Mouse (Mus musculus): ENCODE results near the gene Nme7. TPM values are rescaled to one million over a fixed set of nuclear protein-coding genes. Genes with fewer than 3 reads are reported as not detected.
A peak's percentile ranks its signal among the peaks of the same experiment; 100 is the strongest.

Gene Nme7
- polyA plus RNA-seq, 1 experiment from 2014 or later: 51.2 TPM

GRCm38 (mm10) chr1:164392176-164392575 lies 88.3 kb downstream of the Nme7 start:
- Histone ChIP-seq H3K27ac (no peak overlapping the region), H3K4me1 (no peaks in the 10 kb centered on the region), H3K4me2 (no peak overlapping the region), H3K9me3 (replicated peaks) (no peaks in the 10 kb centered on the region), H3K9ac (no peak overlapping the region), H3K4me3 (replicated peaks) (no peak overlapping the region), H3K27me3 (no peaks in the 10 kb centered on the region), H3K36me3 (no peaks in the 10 kb centered on the region)
- ATAC-seq (replicated peaks; ENCODE audit: low FRiP score): no peak
- WGBS: 41% methylated on average over 3 of the region's 3 CpGs

- Histone ChIP-seq H3K4me2 (no peak overlapping the region), H3K4me1 (no peaks in the 10 kb centered on the region), H3K27ac (no peak overlapping the region), H3K9me3 (replicated peaks) (no peaks in the 10 kb centered on the region), H3K36me3 (no peaks in the 10 kb centered on the region), H3K4me3 (replicated peaks) (no peak overlapping the region), H3K9ac (no peak overlapping the region), H3K27me3 (no peaks in the 10 kb centered on the region)
- 91% methylated on average over 6 of the region's 6 CpGs for WGBS
- ATAC-seq (replicated peaks; ENCODE audit: low FRiP score): no peak
Measured at GRCm38 (mm10) chr1:164395131-164395780, 91.3 kb downstream of the Nme7 start.

- no peaks in the 10 kb centered on the region for H3K27me3 ChIP-seq
- WGBS: 47% methylated on average over 4 of the region's 4 CpGs
- H3K36me3 ChIP-seq: peaks cover 9% of the 10 kb centered on the region
- ATAC-seq (replicated peaks; ENCODE audit: low FRiP score): 0 out of 2 replicates have a peak, but pooled peaks have one; percentile 33
- no peak overlapping the region for H3K27ac ChIP-seq
- no peak overlapping the region for H3K4me2 ChIP-seq
- no peaks in the 10 kb centered on the region for H3K4me1 ChIP-seq
- H3K9ac ChIP-seq: no peak overlapping the region
- H3K9me3 ChIP-seq (replicated peaks): peaks cover 2% of the 10 kb centered on the region; the same call in 1 of the 2 replicates
- no peak overlapping the region for H3K4me3 ChIP-seq (replicated peaks)
Measured at GRCm38 (mm10) chr1:164397672-164398071, 93.8 kb downstream of the Nme7 start.

- ATAC-seq (replicated peaks; ENCODE audit: low FRiP score): no peak
- no peak overlapping the region for H3K4me2 ChIP-seq
- no peak overlapping the region for H3K27ac ChIP-seq
- no peaks in the 10 kb centered on the region for H3K27me3 ChIP-seq
- WGBS: 79% methylated on average over 3 of the region's 3 CpGs
- H3K4me3 ChIP-seq (replicated peaks): no peak overlapping the region
- H3K4me1 ChIP-seq: no peaks in the 10 kb centered on the region
- H3K9ac ChIP-seq: no peak overlapping the region
- H3K9me3 ChIP-seq (replicated peaks): peaks cover 2% of the 10 kb centered on the region; the same call in 1 of the 2 replicates
- H3K36me3 ChIP-seq: peaks cover 26% of the 10 kb centered on the region
Measured at GRCm38 (mm10) chr1:164399578-164399977, 95.7 kb downstream of the Nme7 start.

GRCm38 (mm10) chr1:164405385-164405802 lies 101.5 kb downstream of the Nme7 start:
- Histone ChIP-seq H3K36me3 (peaks cover 27% of the 10 kb centered on the region), H3K4me2 (no peak overlapping the region), H3K27me3 (no peaks in the 10 kb centered on the region), H3K4me3 (replicated peaks) (no peak overlapping the region), H3K9ac (no peak overlapping the region), H3K4me1 (peaks cover 17% of the 10 kb centered on the region), H3K9me3 (replicated peaks) (peaks cover 2% of the 10 kb centered on the region; the same call in 1 of the 2 replicates), H3K27ac (no peak overlapping the region)
- no peak; the same call in 1 of the 2 replicates for ATAC-seq (replicated peaks; ENCODE audit: low FRiP score)
- WGBS: 33% methylated on average over 5 of the region's 5 CpGs

GRCm38 (mm10) chr1:164406506-164406905 lies 102.6 kb downstream of the Nme7 start:
- Histone ChIP-seq H3K9ac (no peak overlapping the region), H3K4me1 (peaks cover 17% of the 10 kb centered on the region), H3K4me2 (no peak overlapping the region), H3K4me3 (replicated peaks) (no peak overlapping the region), H3K27me3 (no peaks in the 10 kb centered on the region), H3K27ac (peak overlapping the region; percentile 64), H3K9me3 (replicated peaks) (peaks cover 2% of the 10 kb centered on the region; the same call in 1 of the 2 replicates), H3K36me3 (peaks cover 24% of the 10 kb centered on the region)
- ATAC-seq (replicated peaks; ENCODE audit: low FRiP score): peak; percentile 79
- WGBS: 45% methylated on average over 5 of the region's 5 CpGs

- H3K27me3 ChIP-seq: no peaks in the 10 kb centered on the region
- no peak for ATAC-seq (replicated peaks; ENCODE audit: low FRiP score)
- no peak overlapping the region for H3K27ac ChIP-seq
- H3K4me2 ChIP-seq: no peak overlapping the region
- no peak overlapping the region for H3K9ac ChIP-seq
- H3K9me3 ChIP-seq (replicated peaks): no peaks in the 10 kb centered on the region
- WGBS: 74% methylated on average over 2 of the region's 2 CpGs
- H3K4me1 ChIP-seq: peaks cover 17% of the 10 kb centered on the region
- H3K4me3 ChIP-seq (replicated peaks): no peak overlapping the region
- H3K36me3 ChIP-seq: peaks cover 13% of the 10 kb centered on the region
Measured at GRCm38 (mm10) chr1:164408655-164409054, 104.7 kb downstream of the Nme7 start.

GRCm38 (mm10) chr1:164411306-164411705 lies 107.4 kb downstream of the Nme7 start:
- Histone ChIP-seq H3K4me1 (peaks cover 11% of the 10 kb centered on the region; the same call in 1 of the 2 replicates), H3K27me3 (no peaks in the 10 kb centered on the region), H3K9ac (no peak overlapping the region), H3K27ac (peak overlapping the region; percentile 84), H3K36me3 (0 out of 2 replicates have a peak, but pooled peaks cover 4% of the 10 kb centered on the region), H3K4me3 (replicated peaks) (no peak overlapping the region), H3K9me3 (replicated peaks) (no peaks in the 10 kb centered on the region), H3K4me2 (no peak overlapping the region)
- peak; percentile 66 for ATAC-seq (replicated peaks; ENCODE audit: low FRiP score)
- 66% methylated on average over 7 of the region's 7 CpGs for WGBS

- no peaks in the 10 kb centered on the region for H3K9me3 ChIP-seq (replicated peaks)
- no peak overlapping the region for H3K9ac ChIP-seq
- no peaks in the 10 kb centered on the region; the same call in 1 of the 2 replicates for H3K4me1 ChIP-seq
- H3K4me3 ChIP-seq (replicated peaks): no peak overlapping the region
- ATAC-seq (replicated peaks; ENCODE audit: low FRiP score): no peak
- no peak overlapping the region for H3K4me2 ChIP-seq
- 0 out of 2 replicates have a peak, but pooled peaks cover 4% of the 10 kb centered on the region for H3K36me3 ChIP-seq
- no peaks in the 10 kb centered on the region for H3K27me3 ChIP-seq
- no peak overlapping the region for H3K27ac ChIP-seq
- 92% methylated on average over 9 of the region's 9 CpGs for WGBS
Measured at GRCm38 (mm10) chr1:164412906-164413305, 109.0 kb downstream of the Nme7 start.

- WGBS: 89% methylated on average over 11 of the region's 11 CpGs
Measured at GRCm38 (mm10) chr1:164413608-164414007, 109.7 kb downstream of the Nme7 start.

GRCm38 (mm10) chr1:164415347-164415751 lies 111.4 kb downstream of the Nme7 start:
- Histone ChIP-seq H3K9ac (no peak overlapping the region), H3K9me3 (replicated peaks) (no peaks in the 10 kb centered on the region), H3K4me1 (no peaks in the 10 kb centered on the region), H3K36me3 (0 out of 2 replicates have a peak, but pooled peaks cover 4% of the 10 kb centered on the region), H3K4me3 (replicated peaks) (no peak overlapping the region), H3K27ac (peak overlapping the region; percentile 83), H3K27me3 (no peaks in the 10 kb centered on the region), H3K4me2 (no peak overlapping the region)
- WGBS: 63% methylated on average over 2 of the region's 2 CpGs
- ATAC-seq (replicated peaks; ENCODE audit: low FRiP score): peak; percentile 82

More at GRCm38 (mm10) chr1:164413608-164414007, 109.7 kb downstream of the Nme7 start:
- Histone ChIP-seq H3K9ac (no peak overlapping the region), H3K9me3 (replicated peaks) (no peaks in the 10 kb centered on the region), H3K36me3 (0 out of 2 replicates have a peak, but pooled peaks cover 4% of the 10 kb centered on the region), H3K4me1 (no peaks in the 10 kb centered on the region; the same call in 1 of the 2 replicates), H3K4me3 (replicated peaks) (no peak overlapping the region), H3K27me3 (no peaks in the 10 kb centered on the region), H3K27ac (no peak overlapping the region), H3K4me2 (no peak overlapping the region)
- ATAC-seq (replicated peaks; ENCODE audit: low FRiP score): no peak

- 87% methylated on average over 12 of the region's 12 CpGs for WGBS
- no peak overlapping the region for H3K27ac ChIP-seq
- H3K9ac ChIP-seq: no peak overlapping the region
- no peaks in the 10 kb centered on the region for H3K27me3 ChIP-seq
- H3K36me3 ChIP-seq: 0 out of 2 replicates have a peak, but pooled peaks cover 4% of the 10 kb centered on the region
- H3K4me1 ChIP-seq: no peaks in the 10 kb centered on the region
- H3K9me3 ChIP-seq (replicated peaks): no peaks in the 10 kb centered on the region
- ATAC-seq (replicated peaks; ENCODE audit: low FRiP score): no peak
- H3K4me3 ChIP-seq (replicated peaks): no peak overlapping the region
- no peak overlapping the region for H3K4me2 ChIP-seq
Measured at GRCm38 (mm10) chr1:164416692-164417394, 112.9 kb downstream of the Nme7 start.

Data from kidney, embryonic 15.5 days (tissue).